Mouse (Mus musculus) embryonic facial prominence, embryonic 15.5 days (tissue): Measurements from ENCODE around the gene Nmi. TPM values are rescaled to one million over a fixed set of nuclear protein-coding genes. Genes with fewer than 3 reads are reported as not detected.

Source experiments
- ATAC-seq: fragments of 200-750 bp; cut with Nextera tagmentation; 2 replicates; pipeline ENCODE4 v1.8.0; 2017; ENCODE audit warnings: low read depth, moderate TSS enrichment; ENCODE audit not compliant: insufficient number of reproducible peaks, low FRiP score, low TSS enrichment
- H3K27ac ChIP-seq: fragments of 300-500 bp; sonication (generic); replicated peaks from 2 replicates; pipeline ENCODE4 v1.5.1; 2015; ENCODE audit warnings: mild to moderate bottlenecking, inconsistent platforms
- H3K27me3 ChIP-seq: fragments of 300-500 bp; sonication (generic); 2 replicates; pipeline ENCODE4 v1.6.1; 2015; ENCODE audit warnings: inconsistent platforms
- H3K36me3 ChIP-seq: fragments of 300-500 bp; sonication (generic); 2 replicates; pipeline ENCODE4 v1.6.1; 2015; ENCODE audit warnings: mild to moderate bottlenecking, inconsistent platforms
- H3K4me1 ChIP-seq: fragments of 300-500 bp; sonication (generic); 2 replicates; pipeline ENCODE4 v1.6.1; 2015; ENCODE audit warnings: inconsistent platforms
- H3K4me2 ChIP-seq: fragments of 300-500 bp; sonication (generic); replicated peaks from 2 replicates; pipeline ENCODE4 v1.6.1; 2015; ENCODE audit warnings: mild to moderate bottlenecking, inconsistent platforms
- H3K4me3 ChIP-seq: fragments of 300-500 bp; sonication (generic); replicated peaks from 2 replicates; pipeline ENCODE4 v1.5.1; 2015; ENCODE audit warnings: mild to moderate bottlenecking, inconsistent platforms
- H3K9ac ChIP-seq: fragments of 300-500 bp; sonication (generic); 2 replicates; pipeline ENCODE4 v1.6.1; 2015; ENCODE audit warnings: inconsistent platforms
- H3K9me3 ChIP-seq: fragments of 300-500 bp; sonication (generic); replicated peaks from 2 replicates; pipeline ENCODE4 v1.6.1; 2016; ENCODE audit warnings: inconsistent platforms
- WGBS: fragments of 180-500 bp; shearing (Covaris S2); methylation state at CpG from one replicate; pipeline ENCODE4 v1.1.7; 2015; 5-methylcytosine and 5-hydroxymethylcytosine counted together
- polyA plus RNA-seq: library from polyadenylated mRNA; unstranded; fragments of >200 nt; fragmentation: Nextera tagmentation; extraction: Ambion mirVana; gene quantifications from 2 replicates; pipeline ENCODE4 v1.2.1, GENCODE M21; 2015

The Nmi gene
- polyA plus RNA-seq, 1 experiment from 2014 or later: 14.2 TPM

GRCm38 (mm10) chr2:51912740-51913139 lies 60.6 kb downstream of the Nmi start:
- WGBS: 14% methylated on average over 6 of the region's 6 CpGs
- peaks cover 8% of the 10 kb centered on the region; the same call in 1 of the 2 replicates for H3K4me1 ChIP-seq
- no peak overlapping the region for H3K4me3 ChIP-seq
- no peaks in the 10 kb centered on the region for H3K36me3 ChIP-seq
- no peak overlapping the region for H3K27ac ChIP-seq
- no peak overlapping the region for H3K4me2 ChIP-seq
- H3K27me3 ChIP-seq: no peaks in the 10 kb centered on the region
- H3K9ac ChIP-seq: no peak overlapping the region
- ATAC-seq: no peak
- no peaks in the 10 kb centered on the region for H3K9me3 ChIP-seq

GRCm38 (mm10) chr2:51911864-51912263 lies 61.4 kb downstream of the Nmi start:
- Histone ChIP-seq H3K36me3 (no peaks in the 10 kb centered on the region), H3K9me3 (no peaks in the 10 kb centered on the region), H3K27ac (no peak overlapping the region), H3K9ac (no peak overlapping the region), H3K27me3 (no peaks in the 10 kb centered on the region), H3K4me2 (no peak overlapping the region), H3K4me1 (peaks cover 8% of the 10 kb centered on the region; the same call in 1 of the 2 replicates), H3K4me3 (no peak overlapping the region)
- 69% methylated on average over 2 of the region's 2 CpGs for WGBS
- no peak for ATAC-seq

- Histone ChIP-seq H3K4me1 (no peaks in the 10 kb centered on the region), H3K27me3 (no peaks in the 10 kb centered on the region), H3K27ac (no peak overlapping the region), H3K4me3 (no peak overlapping the region), H3K4me2 (no peak overlapping the region), H3K36me3 (no peaks in the 10 kb centered on the region), H3K9ac (no peak overlapping the region), H3K9me3 (no peaks in the 10 kb centered on the region)
- 56% methylated on average over 4 of the region's 4 CpGs for WGBS
- ATAC-seq: no peak
These were observed 65.7 kb downstream of the Nmi start for GRCm38 (mm10) chr2:51907538-51908110.

- Histone ChIP-seq H3K27me3 (no peaks in the 10 kb centered on the region), H3K9ac (no peak overlapping the region), H3K4me1 (no peaks in the 10 kb centered on the region), H3K4me2 (no peak overlapping the region), H3K36me3 (no peaks in the 10 kb centered on the region), H3K9me3 (no peaks in the 10 kb centered on the region), H3K27ac (0 out of 2 replicates have a peak overlapping the region, but pooled peaks have one; percentile 12), H3K4me3 (no peak overlapping the region)
- 27% methylated on average over 8 of the region's 8 CpGs for WGBS
- ATAC-seq: peak; percentile 73; the same call in 1 of the 2 replicates
These were observed 67.7 kb downstream of the Nmi start for GRCm38 (mm10) chr2:51905637-51906036.

Other genes with a start within 250 kb of the Nmi start
- 14.7 and 17.0 TPM in 2 replicates for gene Rbm43, start 38.3 kb downstream of the Nmi start, polyA plus RNA-seq
- gene Tnfaip6, start 64.5 kb upstream of the Nmi start, polyA plus RNA-seq: 50.4 and 51.4 TPM in 2 replicates
- 28.9 and 34.7 TPM in 2 replicates for gene Rif1, start 99.3 kb upstream of the Nmi start, polyA plus RNA-seq